Mouse (Mus musculus) Patski (cell line): ENCODE results near the gene Aldh1a1. TPM values are rescaled to one million over a fixed set of nuclear protein-coding genes. Genes with fewer than 3 reads are reported as not detected.

ENCODE experiments used
- ATAC-seq: fragments of 100-300 bp; one replicate; pipeline ENCODE4 v1.8.0; 2021
- CTCF ChIA-PET: fragments of 350-600 bp; sonication (Branson Sonifier 250); formaldehyde crosslinking; loops from one replicate; lab custom pipeline; 2022; ENCODE audit warnings: inconsistent platforms; lab: Charles Lee
- POLR2A ChIA-PET: fragments of 350-600 bp; sonication (Branson Sonifier 250); formaldehyde crosslinking; loops from one replicate; lab custom pipeline; 2022; ENCODE audit warnings: antibody characterized with exemption, inconsistent platforms; lab: Charles Lee
- DNase-seq: peaks from one replicate; pipeline ENCODE4 v3.0.0-alpha.2; 2011; ENCODE audit warnings: low read depth, low spot score
- H3K27me3 ChIP-seq: fragments of 371-371 bp; one replicate; pipeline ENCODE4 v1.5.1; 2021
- CTCF ChIP-seq: fragments of 100-300 bp; IDR thresholded peaks from one replicate; pipeline ENCODE4 v1.5.1; 2021
- in situ Hi-C: fragments of 300-500 bp; cut with MboI; formaldehyde crosslinking; loops from 3 replicates; pipeline ENCODE4 v1.11.1; 2018; ENCODE audit warnings: low pct_unique_long_range_greater_than_20kb, mixed read lengths
- polyA plus RNA-seq: library from polyadenylated mRNA; unstranded; gene quantifications from one replicate; pipeline ENCODE4 v1.2.3, GENCODE M21; 2021

Aldh1a1 gene
- polyA plus RNA-seq, 1 experiment from 2014 or later: 80.5 TPM

GRCm38 (mm10) chr19:20567039-20567438 lies 74.5 kb downstream of the Aldh1a1 start:
- in situ Hi-C loops: no loop called here
- CTCF ChIA-PET: interaction anchor here (0.7 kb wide), 1 partner anchor 10 kb away, joined by 3 read pairs; no protein-coding TSS in a partner anchor
- DNase-seq: no peak
- POLR2A ChIA-PET: no interaction called here
- no peak for ATAC-seq
- TF ChIP-seq CTCF: no peak
- H3K27me3 ChIP-seq: no peaks in the 10 kb centered on the region

- H3K27me3 ChIP-seq: no peaks in the 10 kb centered on the region
- in situ Hi-C loops: no loop called here
- no peak for TF ChIP-seq CTCF
- ATAC-seq (no peak), DNase-seq (no peak)
- ChIA-PET CTCF (interaction anchor here (0.7 to 2.5 kb wide), 3 partner anchors 10 to 29 kb away, joined by 3 to 9 read pairs (median 3); no protein-coding TSS in a partner anchor), POLR2A (no interaction called here)
Measured at GRCm38 (mm10) chr19:20576984-20577383, 84.5 kb downstream of the Aldh1a1 start.

- POLR2A ChIA-PET: no interaction called here
- ATAC-seq (no peak), DNase-seq (no peak)
- CTCF ChIA-PET: interaction anchor here (0.7 to 2.5 kb wide), 5 partner anchors 11 to 29 kb away, joined by 3 to 9 read pairs (median 3); no protein-coding TSS in a partner anchor
- in situ Hi-C loops: no loop called here
- no peak for TF ChIP-seq CTCF
- no peaks in the 10 kb centered on the region for H3K27me3 ChIP-seq
Measured at GRCm38 (mm10) chr19:20577429-20577828, 84.9 kb downstream of the Aldh1a1 start.

- ChIA-PET POLR2A (no interaction called here), CTCF (no interaction called here)
Measured at GRCm38 (mm10) chr19:20599951-20600350, 107.4 kb downstream of the Aldh1a1 start.

GRCm38 (mm10) chr19:20601739-20602138 lies 109.2 kb downstream of the Aldh1a1 start:
- DNase-seq: no peak
- POLR2A ChIA-PET: no interaction called here
- TF ChIP-seq CTCF: no peak
- CTCF ChIA-PET: interaction anchor here (0.7 to 1.2 kb wide), 2 partner anchors 9 to 14 kb away, joined by 3 read pairs; no protein-coding TSS in a partner anchor
- in situ Hi-C loops: loop anchor here (25.0 kb wide), 1 partner anchor 1061 kb away; the partner anchor contains the start of genes 1110059E24Rik and Abhd17b
- no peaks in the 10 kb centered on the region for H3K27me3 ChIP-seq
- peak; percentile 95 for ATAC-seq

More at GRCm38 (mm10) chr19:20599951-20600350, 107.4 kb downstream of the Aldh1a1 start:
- no peaks in the 10 kb centered on the region for H3K27me3 ChIP-seq
- TF ChIP-seq CTCF: no peak
- no peak for DNase-seq
- in situ Hi-C loops: loop anchor here (25.0 kb wide), 1 partner anchor 1062 kb away; the partner anchor contains the start of genes 1110059E24Rik and Abhd17b
- ATAC-seq: no peak

GRCm38 (mm10) chr19:20603212-20603611 lies 110.7 kb downstream of the Aldh1a1 start:
- POLR2A ChIA-PET: interaction anchor here (0.6 kb wide), 1 partner anchor 676 kb away, joined by 3 read pairs; no protein-coding TSS in a partner anchor
- DNase-seq: no peak
- TF ChIP-seq CTCF: no peak
- H3K27me3 ChIP-seq: no peaks in the 10 kb centered on the region
- in situ Hi-C loops: loop anchor here (25.0 kb wide), 1 partner anchor 1059 kb away; the partner anchor contains the start of genes 1110059E24Rik and Abhd17b
- ATAC-seq: no peak
- CTCF ChIA-PET: interaction anchor here (1.0 to 1.2 kb wide), 3 partner anchors 8 to 55 kb away, joined by 3 to 4 read pairs (median 4); no protein-coding TSS in a partner anchor

GRCm38 (mm10) chr19:20603866-20604265 lies 111.4 kb downstream of the Aldh1a1 start:
- H3K27me3 ChIP-seq: no peaks in the 10 kb centered on the region
- ATAC-seq (no peak), DNase-seq (no peak)
- POLR2A ChIA-PET: no interaction called here
- CTCF ChIA-PET: interaction anchor here (1.2 kb wide), 1 partner anchor 7 kb away, joined by 4 read pairs; no protein-coding TSS in a partner anchor
- in situ Hi-C loops: loop anchor here (25.0 kb wide), 1 partner anchor 1058 kb away; the partner anchor contains the start of genes 1110059E24Rik and Abhd17b
- TF ChIP-seq CTCF: no peak

- DNase-seq: no peak
- peak; percentile 92 for ATAC-seq
- ChIA-PET CTCF (interaction anchor here (0.7 to 2.3 kb wide), 3 partner anchors 8 to 150 kb away, joined by 3 to 6 read pairs (median 3); no protein-coding TSS in a partner anchor), POLR2A (no interaction called here)
- no peaks in the 10 kb centered on the region for H3K27me3 ChIP-seq
- no peak for TF ChIP-seq CTCF
- in situ Hi-C loops: loop anchor here (10.0 to 25.0 kb wide), 2 partner anchors 230 to 1048 kb away; partner anchors contain the start of genes 1110059E24Rik and Abhd17b
Measured at GRCm38 (mm10) chr19:20614252-20614930, 121.9 kb downstream of the Aldh1a1 start.

GRCm38 (mm10) chr19:20622434-20622833 lies 129.9 kb downstream of the Aldh1a1 start:
- in situ Hi-C loops: loop anchor here (25.0 kb wide), 1 partner anchor 1040 kb away; the partner anchor contains the start of genes 1110059E24Rik and Abhd17b
- ATAC-seq: no peak
- no peak for TF ChIP-seq CTCF

GRCm38 (mm10) chr19:20623416-20623815 lies 130.9 kb downstream of the Aldh1a1 start:
- ATAC-seq: no peak
- no peak for TF ChIP-seq CTCF
- no peak for DNase-seq
- in situ Hi-C loops: loop anchor here (25.0 kb wide), 1 partner anchor 1039 kb away; the partner anchor contains the start of genes 1110059E24Rik and Abhd17b
- CTCF ChIA-PET: interaction anchor here (1.4 to 2.1 kb wide), 3 partner anchors 10 to 20 kb away, joined by 3 to 6 read pairs (median 4); no protein-coding TSS in a partner anchor
- POLR2A ChIA-PET: no interaction called here
- H3K27me3 ChIP-seq: no peaks in the 10 kb centered on the region

More at GRCm38 (mm10) chr19:20622434-20622833, 129.9 kb downstream of the Aldh1a1 start:
- no peak for DNase-seq
- POLR2A ChIA-PET: no interaction called here
- no peaks in the 10 kb centered on the region for H3K27me3 ChIP-seq
- CTCF ChIA-PET: interaction anchor here (1.4 to 2.1 kb wide), 3 partner anchors 9 to 21 kb away, joined by 3 to 6 read pairs (median 4); no protein-coding TSS in a partner anchor
